Mouse (Mus musculus): Measurements from ENCODE around the gene Cct5.

- TF ChIP-seq CTCF (IDR thresholded peaks at IDR 0.05; ENCODE audit: insufficient read depth, low read depth, low read length) (no peak), POLR2A (IDR thresholded peaks at IDR 0.05; ENCODE audit: insufficient read depth, low read depth, low read length) (no peak)
Observed at GRCm38 (mm10) chr15:31629556-31629955, 28.0 kb upstream of the Cct5 start.

Measured in olfactory bulb, adult 2 months (tissue).